Mouse (Mus musculus) subcutaneous adipose tissue, adult 2 months (tissue): ENCODE data around the gene Asb4. TPM values are rescaled to one million over a fixed set of nuclear protein-coding genes. Genes with fewer than 3 reads are reported as not detected.

ENCODE experiments used
- polyA plus RNA-seq: library from polyadenylated mRNA; depleted of rRNA; stranded (reverse); fragments of >200 nt; gene quantifications from 2 replicates; pipeline ENCODE4 v1.2.3, GENCODE M21; 2012; ENCODE audit warnings: low replicate concordance; rRNA removed

Gene Asb4
- 0.70 and 7.3 TPM in 2 replicates for polyA plus RNA-seq

GRCm38 (mm10) chr6:5383336-5384177 lies at the start of gene Asb4:
TSS of gene Asb4 (plus strand) at chr6:5383386.

Other genes with a start within 250 kb of the Asb4 start
- 3.0 and 5.8 TPM in 2 replicates for gene Pon1, start 189.4 kb upstream of the Asb4 start, polyA plus RNA-seq
- 36.3 and 87.4 TPM in 2 replicates for gene Pon3, start 127.1 kb upstream of the Asb4 start, polyA plus RNA-seq
- gene Pon2, start 84.9 kb upstream of the Asb4 start, polyA plus RNA-seq: 26.4 and 58.1 TPM in 2 replicates
- gene Pdk4, start 112.9 kb downstream of the Asb4 start, polyA plus RNA-seq: 31.2 and 127 TPM in 2 replicates